Mouse (Mus musculus): Measurements from ENCODE around the gene Tmem185a.
"Not testable (repeated sequence)": the region's sequence is repeated elsewhere in the genome, so short reads cannot be mapped to it uniquely, and the experiment has no call there.

Gene Tmem185a

GRCm38 (mm10) chrX:70476792-70477776, at the start of gene Tmem185a:
Tmem185a (minus strand) TSS chrX:70477180.
- peak; percentile 78 for DNase-seq (ENCODE audit: extremely low spot score)

GRCm38 (mm10) chrX:70514413-70514812, 37.4 kb upstream of the Tmem185a start:
- DNase-seq (ENCODE audit: extremely low spot score) = not testable (repeated sequence)

- not testable (repeated sequence) for DNase-seq (ENCODE audit: extremely low spot score)
Measured at GRCm38 (mm10) chrX:70487328-70487727, 10.3 kb upstream of the Tmem185a start.

GRCm38 (mm10) chrX:70482154-70482553, 5.2 kb upstream of the Tmem185a start:
- DNase-seq (ENCODE audit: extremely low spot score) = no peak

GRCm38 (mm10) chrX:70478701-70479100, 1.7 kb upstream of the Tmem185a start:
- no peak for DNase-seq (ENCODE audit: extremely low spot score)

- no peak for DNase-seq (ENCODE audit: extremely low spot score)
Measured at GRCm38 (mm10) chrX:70475215-70475765, 1.7 kb downstream of the Tmem185a start.

- no peak for DNase-seq (ENCODE audit: extremely low spot score)
Measured at GRCm38 (mm10) chrX:70466897-70467296, 10.1 kb downstream of the Tmem185a start.

- DNase-seq (ENCODE audit: extremely low spot score) = no peak
Measured at GRCm38 (mm10) chrX:70465489-70465888, 11.5 kb downstream of the Tmem185a start.

- no peak for DNase-seq (ENCODE audit: extremely low spot score)
Measured at GRCm38 (mm10) chrX:70463621-70464020, 13.4 kb downstream of the Tmem185a start.

- DNase-seq (ENCODE audit: extremely low spot score) = not testable (repeated sequence)
Measured at GRCm38 (mm10) chrX:70452359-70452758, 24.6 kb downstream of the Tmem185a start.

GRCm38 (mm10) chrX:70425473-70425872, 51.5 kb downstream of the Tmem185a start:
- DNase-seq (ENCODE audit: extremely low spot score) = not testable (repeated sequence)
